Mouse (Mus musculus) retina, embryonic 14.5 days (tissue): ENCODE results near the gene Cd2bp2.

ENCODE experiments used
- DNase-seq: peaks from one replicate; pipeline ENCODE4 v3.0.0-alpha.2; 2015; ENCODE audit warnings: low spot score

The Cd2bp2 gene

GRCm38 (mm10) chr7:127142214-127142613 lies 53.6 kb downstream of the Cd2bp2 start:
- no peak for DNase-seq
